Mouse (Mus musculus) heart, postnatal 10 days (tissue): ENCODE results near the gene Helz2. TPM values are rescaled to one million over a fixed set of nuclear protein-coding genes. Genes with fewer than 3 reads are reported as not detected.

ENCODE experiments used
- DNase-seq, 2 experiments: peaks; one replicate each; pipeline ENCODE4 v3.0.0; 2021
- intact Hi-C: fragments of 180-260 bp; cut with DNase I; formaldehyde crosslinking; loops from one replicate; pipeline ENCODE4 v1.15.1; 2025
- total RNA-seq, 2 experiments: library from RNA; stranded (reverse); gene quantifications; 2 replicates each; pipeline ENCODE4 v1.2.3; 2021

Gene Helz2
- total RNA-seq, result 10 to 100 TPM in 1 of 2 experiments, 1 to 10 TPM in 1; 9.3 to 10.2 TPM

DNA sequence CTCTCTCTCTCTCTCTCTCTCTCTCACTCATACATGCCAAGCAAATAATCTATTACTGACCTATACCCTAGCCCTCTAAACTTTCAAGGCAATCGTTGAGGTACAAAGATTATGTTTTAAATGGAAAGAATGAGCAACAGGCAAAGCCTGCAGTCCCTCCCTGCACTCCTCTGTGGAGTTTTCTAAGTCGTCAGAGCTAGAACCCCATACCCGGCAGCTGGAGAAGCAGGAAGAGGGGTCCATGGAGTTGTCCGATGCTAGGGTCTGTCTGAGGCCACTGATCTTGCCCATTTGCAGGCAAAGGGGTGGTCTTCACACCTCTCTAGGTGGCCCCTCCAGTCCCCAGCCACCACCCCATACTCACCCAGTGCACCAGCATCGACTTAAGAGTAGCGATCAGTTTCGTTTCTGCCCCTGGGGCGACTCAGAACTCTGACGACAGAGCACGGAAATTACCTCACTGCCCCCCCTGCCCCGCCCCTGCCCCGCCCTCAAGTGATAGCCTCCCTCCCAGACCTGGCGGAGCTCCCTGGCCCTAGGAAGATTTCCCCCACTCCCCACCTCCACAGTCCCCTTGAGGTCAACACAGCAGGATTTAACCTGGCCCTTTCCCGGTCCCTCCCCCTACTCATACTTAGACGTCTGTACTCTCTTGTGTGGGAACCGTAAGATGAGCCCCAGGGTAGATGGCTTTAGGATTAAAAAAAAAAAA lies at the start of gene Helz2:
Gene Helz2 (minus strand): TSS at position 426 of the 712 bp plus-strand sequence.
- intact Hi-C loops, result loop anchor here (5.0 kb wide), 1 partner anchor 54 kb away; the partner anchor contains the start of gene Ppdpf
- peak; percentile 54 to 63 for DNase-seq

DNA sequence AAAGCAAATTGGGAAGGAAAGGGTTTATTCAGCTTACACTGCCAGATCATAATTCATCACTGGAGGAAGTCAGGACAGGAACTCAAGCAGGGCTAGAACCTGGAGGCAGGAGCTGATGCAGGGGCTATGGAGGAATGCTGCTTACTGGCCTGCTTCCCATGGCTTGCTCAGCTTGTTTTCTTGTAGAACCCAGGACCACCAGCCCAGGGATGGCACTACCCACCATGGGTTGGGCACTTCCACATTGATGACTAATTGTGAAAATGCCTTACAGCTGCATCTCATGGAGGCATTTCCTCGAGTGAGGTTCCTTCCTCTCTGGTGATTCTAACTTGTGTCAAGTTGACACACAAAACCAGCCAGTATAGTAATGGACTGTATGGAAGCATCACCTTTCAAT lies 49.1 kb upstream of the Helz2 start:
- no peak for DNase-seq
- intact Hi-C loops, result no loop called here

DNA sequence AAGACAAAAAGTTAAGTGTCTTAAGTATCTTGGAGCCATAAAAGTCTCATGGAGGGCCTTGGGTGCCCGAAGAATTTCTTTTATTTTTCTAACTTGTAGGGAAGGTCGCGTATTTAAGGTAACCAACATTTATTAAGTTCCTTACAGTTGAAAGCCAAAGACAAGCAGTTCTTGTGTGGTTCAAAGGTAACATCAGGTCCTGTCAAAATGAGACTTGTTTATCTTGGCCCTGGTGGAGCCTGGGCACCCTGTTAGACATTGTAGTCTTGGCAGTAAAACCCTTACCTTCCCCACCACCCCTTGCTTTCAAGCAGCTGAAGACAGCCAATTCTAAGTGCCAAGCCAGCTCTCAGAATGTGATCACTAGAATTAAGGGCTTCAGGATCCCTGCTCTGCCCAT lies 46.9 kb upstream of the Helz2 start:
- DNase-seq, result no peak
- intact Hi-C loops, result no loop called here

DNA sequence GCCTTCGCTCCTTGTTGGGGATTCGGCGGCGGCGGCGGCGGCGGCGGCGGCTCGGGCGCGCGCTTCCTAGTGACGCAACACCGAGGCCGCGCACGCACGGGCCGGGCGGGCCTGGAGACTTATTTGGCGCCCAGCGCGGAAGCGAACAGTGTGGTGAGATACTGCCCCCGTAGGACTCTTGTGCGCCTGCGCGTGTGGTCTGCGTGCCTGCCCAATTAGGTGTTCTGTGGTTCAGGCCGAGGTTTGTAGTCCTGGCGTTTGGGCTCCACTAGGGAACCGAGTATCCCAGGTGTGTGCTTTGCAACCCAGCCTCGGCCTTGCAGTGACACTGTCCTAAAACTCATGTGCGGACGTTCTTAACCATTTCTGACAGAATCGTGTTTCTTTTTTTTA lies 46.1 kb upstream of the Helz2 start, which contains the start of gene Gmeb2:
Gene Gmeb2 (minus strand): TSS at position 78 of the 393 bp plus-strand sequence.
- intact Hi-C loops, result loop anchor here (1.0 kb wide), 1 partner anchor 101 kb away; the partner anchor contains the start of gene Ppdpf
- DNase-seq, result peak; percentile 95

DNA sequence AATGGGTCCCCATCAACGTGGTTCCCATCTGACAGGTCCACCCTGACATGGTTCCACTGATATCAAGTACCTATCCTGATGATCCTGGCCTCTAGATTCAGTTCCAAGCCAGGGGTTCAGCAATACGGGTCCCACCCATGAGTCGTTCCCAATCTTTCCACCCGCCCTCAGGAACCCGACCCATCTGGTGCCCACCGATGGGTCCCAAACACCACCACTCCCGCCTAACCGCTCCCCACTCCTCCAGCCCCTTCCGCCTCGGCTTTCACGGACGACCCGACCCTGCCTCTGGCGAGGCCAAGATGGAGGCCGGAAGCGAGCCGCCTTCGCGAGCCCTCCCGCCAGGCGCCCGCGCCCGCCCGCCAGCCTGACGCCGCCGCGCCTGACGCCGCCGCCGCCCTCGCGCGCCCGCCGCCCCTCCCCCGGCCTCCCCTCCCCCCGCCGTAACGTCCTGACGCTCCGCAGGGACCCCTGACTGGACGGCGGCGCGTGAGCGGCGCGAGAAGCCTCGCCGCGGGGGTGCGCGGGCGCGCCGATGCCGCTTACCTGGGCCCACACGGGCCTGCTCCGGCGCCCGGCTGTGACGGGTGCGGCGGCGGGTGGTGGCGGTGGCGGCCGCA lies 45.6 kb upstream of the Helz2 start:
- DNase-seq, result peak; percentile 86 to 88
- intact Hi-C loops, result loop anchor here (1.0 kb wide), 1 partner anchor 100 kb away; the partner anchor contains the start of gene Ppdpf

DNA sequence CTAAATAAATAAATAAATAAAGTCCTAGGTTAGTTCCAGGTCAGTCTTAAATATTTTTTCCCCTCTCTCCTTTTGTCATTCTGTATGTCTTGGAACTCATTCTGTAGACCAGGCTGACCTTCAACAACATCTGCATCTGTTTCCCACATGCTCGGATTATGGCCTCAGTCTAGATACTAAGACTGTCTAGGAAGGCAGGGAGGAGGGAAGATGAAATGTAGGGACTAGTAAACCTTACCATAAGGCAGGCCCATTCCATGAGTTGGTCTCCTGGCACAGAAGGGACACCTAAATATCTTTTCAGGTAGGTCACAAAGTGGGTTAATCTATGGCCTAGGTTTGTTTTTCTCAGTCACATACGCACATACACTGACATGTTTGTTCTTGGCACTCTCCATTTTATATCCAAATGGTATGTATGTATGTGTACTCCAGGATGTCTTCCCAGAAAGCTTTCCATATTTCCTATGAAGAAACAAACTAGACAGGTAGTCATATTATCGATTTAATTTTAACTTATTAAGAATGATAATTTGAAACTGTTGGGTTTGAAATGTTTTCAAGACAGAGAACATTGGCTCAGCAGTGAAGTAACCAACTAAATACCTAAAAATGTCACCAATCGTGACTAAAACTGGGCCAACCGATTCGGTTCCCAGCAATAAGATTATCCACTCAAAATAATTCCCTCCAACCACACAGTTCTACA lies 45.0 kb upstream of the Helz2 start:
- no peak for DNase-seq
- intact Hi-C loops, result loop anchor here (1.0 kb wide), 1 partner anchor 99 kb away; the partner anchor contains the start of gene Ppdpf

DNA sequence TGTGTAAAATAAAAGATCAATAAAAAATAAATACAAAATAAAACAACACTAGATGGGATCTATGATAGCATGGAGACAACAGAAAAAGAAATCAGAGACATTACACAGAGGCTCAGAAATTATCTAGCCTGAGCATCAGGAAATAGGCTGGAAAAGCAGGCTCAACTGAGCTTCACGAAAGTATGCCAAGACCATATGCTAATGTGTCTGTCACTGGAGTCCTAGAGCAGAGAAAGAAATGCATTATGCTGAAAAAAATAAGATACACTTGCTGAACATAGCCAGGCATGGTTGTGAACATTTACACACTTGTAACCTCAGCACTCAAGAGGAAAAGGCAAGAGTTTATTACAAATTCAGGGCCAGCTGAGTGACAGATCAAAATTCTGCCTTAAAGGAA lies 38.1 kb upstream of the Helz2 start:
- intact Hi-C loops, result no loop called here
- DNase-seq, result no peak

DNA sequence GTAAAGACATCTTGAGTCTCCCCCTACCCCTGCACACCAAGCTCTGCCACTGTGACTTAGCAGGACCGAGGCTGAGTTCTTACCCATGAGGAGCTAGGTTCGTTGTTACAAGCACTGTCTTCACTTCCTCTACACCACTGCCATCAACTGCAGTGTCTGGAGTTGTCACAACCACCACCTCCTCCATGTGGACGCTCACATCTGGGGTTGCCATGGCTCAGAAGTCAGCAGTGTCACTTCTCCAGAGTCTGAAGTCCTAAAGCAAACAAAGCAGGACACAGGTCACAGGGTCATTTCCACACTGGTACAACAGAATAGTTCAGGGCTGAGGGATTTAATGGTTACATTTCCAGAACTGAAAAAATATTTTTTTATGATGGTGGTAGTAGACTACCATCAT lies 36.0 kb upstream of the Helz2 start:
- intact Hi-C loops, result no loop called here
- DNase-seq, result no peak

DNA sequence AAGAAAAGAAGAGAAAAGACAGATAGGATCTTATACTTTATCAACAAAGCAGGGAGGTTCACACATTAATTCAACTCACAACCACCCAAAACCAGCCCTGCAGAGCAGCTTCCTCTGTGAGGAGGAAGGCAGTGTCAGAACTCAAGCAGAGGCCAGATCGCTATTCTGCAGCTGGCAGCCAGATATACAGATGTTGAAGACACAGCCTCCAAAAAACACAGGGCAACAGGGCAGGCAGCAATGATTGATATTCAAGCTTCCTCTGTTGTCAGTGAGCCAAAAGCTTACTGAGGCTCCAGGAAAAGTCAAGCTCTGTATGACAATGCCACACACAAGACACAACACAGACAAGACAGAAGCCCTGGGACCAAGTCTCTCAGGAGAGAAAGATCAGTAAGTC lies 34.9 kb upstream of the Helz2 start:
- no peak for DNase-seq

DNA sequence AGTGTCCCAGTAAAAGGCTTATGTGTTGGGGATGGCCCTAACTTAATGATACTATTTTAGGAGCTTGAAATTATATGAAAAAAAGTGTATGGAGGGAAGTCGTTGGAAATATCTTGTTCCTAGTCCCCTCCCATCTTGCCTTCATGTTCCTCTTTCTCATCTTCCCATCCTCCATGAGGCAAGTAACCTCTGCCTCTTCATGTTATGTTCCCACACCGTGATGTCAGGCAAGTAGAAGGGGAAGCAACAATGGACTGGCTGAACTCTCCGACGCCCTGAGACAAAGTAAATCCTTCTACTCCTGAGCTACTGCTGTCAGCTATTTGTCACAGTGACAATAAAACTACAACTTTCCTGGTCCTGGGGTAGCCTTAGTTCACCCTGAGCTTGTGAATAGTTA lies 32.8 kb upstream of the Helz2 start:
- DNase-seq, result no peak
- intact Hi-C loops, result no loop called here

More for the DNA sequence above, 34.9 kb upstream of the Helz2 start:
- intact Hi-C loops, result no loop called here

DNA sequence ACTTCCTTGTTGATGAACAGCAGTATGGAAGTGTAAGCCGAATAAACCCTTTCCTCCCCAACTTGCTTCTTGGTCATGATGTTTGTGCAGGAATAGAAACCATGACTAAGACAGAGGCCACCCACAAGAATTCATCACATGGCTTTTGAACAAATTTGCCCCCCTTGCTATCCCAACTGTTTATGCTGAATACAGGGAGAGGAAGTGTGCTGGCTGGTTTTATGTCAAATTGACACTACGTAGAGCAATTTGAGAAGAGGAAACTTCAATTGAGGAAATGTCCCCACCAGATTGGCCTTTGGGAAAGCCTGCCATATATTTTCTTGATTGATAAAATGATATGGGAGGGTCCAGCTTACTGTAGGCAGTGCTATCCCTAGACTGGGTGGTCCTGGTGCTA lies 32.0 kb upstream of the Helz2 start:
- no peak for DNase-seq
- intact Hi-C loops, result no loop called here

DNA sequence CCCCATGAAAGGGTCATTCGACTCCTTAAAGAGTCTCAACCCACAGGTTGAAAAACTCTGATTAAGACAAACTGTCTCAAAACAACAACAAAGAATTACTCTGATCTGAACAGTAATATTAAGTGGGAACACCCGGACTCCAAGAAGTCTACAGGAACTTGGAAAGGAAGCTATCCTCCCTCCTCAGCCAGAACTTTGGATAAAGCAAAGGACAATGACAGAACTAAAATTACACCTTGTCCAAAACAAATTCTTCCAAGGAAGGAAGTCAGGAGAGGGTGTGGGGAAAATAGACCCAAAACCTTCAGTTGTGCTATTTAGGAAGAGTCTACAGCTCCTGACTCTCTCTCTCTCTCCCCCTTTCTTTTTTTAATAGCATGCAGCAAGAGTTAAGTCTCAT lies 30.3 kb upstream of the Helz2 start:
- intact Hi-C loops, result no loop called here
- DNase-seq, result no peak

DNA sequence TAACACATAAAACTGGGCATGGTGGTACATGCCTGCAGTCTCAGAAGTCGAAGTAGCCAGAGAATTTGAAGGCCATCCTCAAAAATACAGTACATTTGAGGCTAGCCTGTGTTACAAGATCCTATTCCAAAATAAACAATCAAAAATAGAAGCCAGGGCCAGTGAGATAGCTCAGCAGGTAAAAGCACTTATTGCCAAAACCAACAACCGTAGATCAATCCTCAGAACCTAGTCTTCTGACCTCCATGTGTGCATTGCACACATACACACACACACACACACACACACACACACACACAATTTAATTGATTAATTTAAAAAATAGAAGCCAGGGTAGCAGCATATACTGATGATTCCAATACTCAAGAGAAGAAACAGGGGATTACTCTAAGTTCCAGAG lies 25.0 kb upstream of the Helz2 start:
- intact Hi-C loops, result no loop called here
- DNase-seq, result no peak

DNA sequence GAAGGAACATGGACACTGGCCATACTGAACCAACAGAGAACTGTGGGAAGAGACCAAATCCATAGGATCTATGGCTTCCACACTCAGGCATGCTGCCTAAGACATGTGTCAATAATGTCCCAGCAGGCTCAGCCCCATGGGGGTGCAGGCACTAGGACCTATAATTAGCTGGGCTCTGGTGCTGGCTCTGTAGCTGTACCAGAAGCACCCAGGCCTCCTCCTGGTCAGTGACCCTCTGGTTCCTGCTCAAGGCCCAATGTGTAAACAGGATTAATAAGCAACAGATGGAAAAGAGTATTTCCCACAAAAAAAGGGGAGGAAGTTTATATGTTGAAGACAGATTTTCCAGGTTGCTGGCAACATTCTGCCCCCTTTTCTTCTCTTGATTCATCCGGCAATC lies 11.4 kb upstream of the Helz2 start:
- intact Hi-C loops, result no loop called here
- no peak for DNase-seq

DNA sequence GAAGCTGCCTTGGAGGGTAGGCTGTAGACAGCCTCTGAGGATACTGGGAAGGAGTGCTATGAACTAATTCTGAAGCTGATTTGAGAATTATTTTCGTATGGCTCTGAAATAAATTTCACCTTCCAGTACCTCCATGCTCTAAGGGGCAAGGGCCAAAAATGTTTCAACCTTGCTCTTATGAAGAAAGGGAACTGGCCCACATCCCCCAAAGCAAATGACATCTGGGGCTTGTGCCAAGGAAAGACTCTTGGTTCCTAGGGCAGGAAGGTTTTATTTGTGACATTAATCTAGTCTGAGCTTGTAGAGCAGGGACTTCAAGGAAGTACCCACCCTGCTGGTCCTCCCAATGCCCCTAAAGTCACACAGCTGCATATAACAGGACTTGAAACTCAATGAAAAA lies 10.0 kb upstream of the Helz2 start:
- DNase-seq, result no peak
- intact Hi-C loops, result no loop called here

DNA sequence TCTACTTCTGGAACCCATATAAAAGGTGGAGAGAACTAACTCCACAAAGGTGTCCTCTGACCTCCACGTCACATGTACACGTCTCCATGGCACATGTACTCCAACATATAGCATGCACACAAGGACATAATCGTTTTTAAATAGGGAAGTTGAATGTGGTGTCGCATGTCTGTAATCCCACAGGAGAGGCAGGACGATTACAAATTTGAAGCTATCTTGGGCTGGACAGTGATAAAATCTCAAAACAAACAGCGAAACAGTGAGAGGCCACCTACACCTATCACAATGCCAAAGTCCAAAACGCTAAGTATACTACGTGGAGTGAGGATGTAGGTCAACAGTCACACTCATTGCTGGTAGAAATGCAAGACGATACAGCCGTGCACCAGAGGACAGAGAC lies 7.4 kb upstream of the Helz2 start:
- intact Hi-C loops, result no loop called here
- DNase-seq, result no peak

DNA sequence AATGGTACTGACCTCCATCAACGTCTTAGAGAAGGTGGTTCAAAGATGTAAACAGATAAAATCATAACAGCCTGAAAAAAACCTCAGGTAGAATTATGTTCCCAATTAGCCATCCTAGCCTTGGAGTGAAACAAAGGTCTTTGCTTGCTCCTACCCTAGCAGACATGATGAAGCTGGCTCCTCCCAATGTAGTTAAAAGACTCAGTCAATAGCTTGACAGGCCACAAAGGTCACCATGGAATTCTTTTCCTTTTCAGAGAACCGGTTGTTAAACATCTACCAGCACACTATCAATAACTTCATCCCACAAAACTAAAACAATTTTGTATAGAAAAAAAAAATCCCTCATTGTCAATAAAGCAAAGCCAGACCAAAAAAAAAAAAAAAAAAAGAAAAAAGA lies 3.2 kb upstream of the Helz2 start:
- no peak for DNase-seq
- intact Hi-C loops, result no loop called here

DNA sequence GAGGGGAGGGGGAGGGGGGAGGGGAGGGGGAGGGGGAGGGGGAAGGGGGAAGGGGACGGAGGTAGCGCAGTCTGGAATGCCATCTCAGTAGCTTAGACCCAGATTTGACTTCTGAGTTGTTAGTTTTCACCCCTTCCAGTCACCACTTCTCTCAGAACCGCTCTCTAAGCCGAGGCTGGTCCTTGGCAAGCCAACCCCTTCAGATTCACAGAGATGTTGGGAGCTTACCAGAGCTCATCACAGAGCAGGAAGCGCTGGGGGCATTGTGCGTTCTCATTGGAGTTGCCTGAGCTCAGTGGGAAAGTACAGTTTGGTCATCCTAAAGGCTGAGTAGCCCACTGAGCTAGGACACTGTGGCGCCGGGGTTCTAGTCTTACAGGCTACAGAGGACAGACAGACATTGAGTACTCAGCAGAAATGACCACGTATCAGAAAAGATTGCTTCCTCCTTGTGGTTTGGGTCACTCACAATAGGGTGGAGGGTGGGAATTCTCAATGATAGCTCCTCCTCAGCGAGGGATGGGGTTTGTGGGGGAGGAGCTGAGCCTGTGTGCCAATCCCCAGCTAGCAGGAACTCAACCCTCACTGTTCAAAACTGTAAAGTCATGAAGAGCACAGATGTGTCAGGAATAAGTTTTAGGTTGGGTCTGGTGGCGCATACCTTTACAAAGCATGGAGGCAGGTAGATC lies 2.0 kb upstream of the Helz2 start:
- intact Hi-C loops, result loop anchor here (5.0 kb wide), 1 partner anchor 57 kb away; the partner anchor contains the start of gene Ppdpf
- DNase-seq, result peak; percentile 57

DNA sequence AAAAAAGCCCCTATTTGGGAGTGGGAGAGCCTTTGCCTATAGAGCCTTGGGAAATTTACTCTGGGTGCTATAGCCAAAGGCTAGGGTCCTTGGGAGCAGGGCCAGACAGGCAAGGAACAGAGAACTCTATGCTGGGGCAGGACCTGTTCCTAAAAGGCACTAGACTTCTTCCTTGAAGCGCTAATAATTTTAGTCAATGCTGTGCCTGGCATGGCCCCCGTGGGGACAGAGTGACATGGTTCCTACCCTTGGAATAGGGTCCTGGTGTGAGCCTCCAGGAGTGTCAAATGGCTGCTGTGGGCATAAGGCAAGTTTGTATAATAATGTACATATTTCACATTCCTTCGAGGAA lies 463 bp upstream of the Helz2 start:
- intact Hi-C loops, result loop anchor here (5.0 kb wide), 1 partner anchor 55 kb away; the partner anchor contains the start of gene Ppdpf
- DNase-seq, result no peak

DNA sequence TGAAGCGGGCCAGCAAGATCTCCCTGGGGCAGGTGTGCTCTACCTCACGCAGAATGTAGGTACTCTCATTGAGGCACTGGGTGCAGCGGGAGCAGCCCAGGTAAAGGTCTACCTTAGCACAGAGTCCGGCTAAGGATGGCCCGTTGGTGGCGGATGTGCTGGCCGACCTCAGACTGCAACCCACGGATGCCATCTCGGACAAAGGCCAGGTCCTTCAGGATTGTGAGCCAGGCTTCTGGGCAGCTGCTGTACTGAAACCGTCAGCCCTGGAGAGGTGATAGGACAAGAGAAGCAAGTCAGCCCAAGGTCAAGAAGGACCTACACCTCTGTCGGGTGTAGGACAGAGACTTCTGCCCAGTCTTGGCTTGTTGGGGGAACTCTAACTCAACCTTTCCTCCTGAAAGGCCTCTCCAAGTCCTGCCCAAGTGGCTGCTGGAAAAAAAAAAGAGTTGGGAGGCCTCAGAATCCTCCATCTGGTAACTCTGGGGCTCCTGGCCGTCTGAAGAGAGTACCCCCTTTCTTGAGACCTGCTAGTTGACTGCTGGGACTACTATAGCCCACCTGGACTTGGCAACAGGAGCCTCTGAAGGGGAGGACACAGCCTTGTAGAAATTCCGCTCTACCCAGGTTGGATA lies 904 bp downstream of the Helz2 start:
- intact Hi-C loops, result loop anchor here (5.0 kb wide), 1 partner anchor 54 kb away; the partner anchor contains the start of gene Ppdpf

More for the DNA sequence above, 904 bp downstream of the Helz2 start:
- no peak for DNase-seq
